Mouse (Mus musculus): ENCODE data around the gene Chd3.

Chd3 gene

GRCm38 (mm10) chr11:69406867-69407723 is 37.9 kb upstream of the Chd3 start:
- CTCF ChIA-PET: interaction anchor here (1.3 kb wide), 1 partner anchor 23 kb away, joined by 3 read pairs; no protein-coding TSS in a partner anchor

GRCm38 (mm10) chr11:69406282-69406681 is 37.1 kb upstream of the Chd3 start:
- CTCF ChIA-PET: interaction anchor here (1.3 kb wide), 1 partner anchor 24 kb away, joined by 3 read pairs; no protein-coding TSS in a partner anchor

GRCm38 (mm10) chr11:69405397-69406200 is 36.4 kb upstream of the Chd3 start:
- CTCF ChIA-PET: no interaction called here

- CTCF ChIA-PET: no interaction called here
Measured at GRCm38 (mm10) chr11:69404595-69405396, 35.6 kb upstream of the Chd3 start.

GRCm38 (mm10) chr11:69403691-69404594 is 34.7 kb upstream of the Chd3 start:
- CTCF ChIA-PET: no interaction called here

- CTCF ChIA-PET: interaction anchor here (1.1 kb wide), 1 partner anchor 30 kb away, joined by 6 read pairs; no protein-coding TSS in a partner anchor
Measured at GRCm38 (mm10) chr11:69401987-69402386, 32.8 kb upstream of the Chd3 start.

- CTCF ChIA-PET: interaction anchor here (1.1 kb wide), 1 partner anchor 31 kb away, joined by 6 read pairs; no protein-coding TSS in a partner anchor
Measured at GRCm38 (mm10) chr11:69401210-69401637, 32.0 kb upstream of the Chd3 start.

GRCm38 (mm10) chr11:69400083-69400850 is 31.1 kb upstream of the Chd3 start:
- CTCF ChIA-PET: no interaction called here

GRCm38 (mm10) chr11:69399201-69400082 is 30.2 kb upstream of the Chd3 start:
- CTCF ChIA-PET: interaction anchor here (0.6 kb wide), 2 partner anchors 25 to 190 kb away, joined by 3 to 4 read pairs; no protein-coding TSS in a partner anchor

GRCm38 (mm10) chr11:69398486-69399200 is 29.4 kb upstream of the Chd3 start:
- CTCF ChIA-PET: interaction anchor here (0.6 kb wide), 2 partner anchors 25 to 189 kb away, joined by 3 to 4 read pairs; no protein-coding TSS in a partner anchor

- CTCF ChIA-PET: no interaction called here
Measured at GRCm38 (mm10) chr11:69398059-69398458, 28.9 kb upstream of the Chd3 start, which contains the start of gene Tmem88. TSS of gene Tmem88 (minus strand) at chr11:69398234.

- CTCF ChIA-PET: no interaction called here
Measured at GRCm38 (mm10) chr11:69397581-69398057, 28.4 kb upstream of the Chd3 start.

GRCm38 (mm10) chr11:69396772-69397171 is 27.6 kb upstream of the Chd3 start:
- CTCF ChIA-PET: no interaction called here

GRCm38 (mm10) chr11:69395634-69396373 is 26.6 kb upstream of the Chd3 start:
- CTCF ChIA-PET: interaction anchor here (0.5 to 0.8 kb wide), 2 partner anchors 36 to 153 kb away, joined by 3 read pairs; partner anchors contain the start of gene Dnah2

- CTCF ChIA-PET: interaction anchor here (0.5 to 1.2 kb wide), 3 partner anchors 19 to 154 kb away, joined by 3 read pairs; partner anchors contain the start of gene Dnah2
Measured at GRCm38 (mm10) chr11:69395235-69395633, 26.0 kb upstream of the Chd3 start, which contains the start of the genes Naa38 and Cyb5d1. TSS of gene Naa38 (plus strand) at chr11:69395487. TSS of gene Cyb5d1 (minus strand) at chr11:69395631.

- CTCF ChIA-PET: interaction anchor here (0.6 to 1.2 kb wide), 2 partner anchors 19 to 52 kb away, joined by 3 read pairs; no protein-coding TSS in a partner anchor
Measured at GRCm38 (mm10) chr11:69394591-69395167, 25.5 kb upstream of the Chd3 start.
